26 mouse cellular contexts compared by ENCODE assay signal in genomic region chr17:26840439-26840780, GRCm38 (mm10). TPM values are rescaled to one million over a fixed set of nuclear protein-coding genes. Genes with fewer than 3 reads are reported as not detected.
DNase-seq lines count a peak whose midpoint lies in the region; ATAC-seq and TF ChIP-seq lines count a peak whose summit lies in the region.
"Had no signal": no experiment of that assay in that cellular context is flagged by ENCODE, and none has a peak within 500 bp of the region (broad histone marks: within the 10 kb centered on the region; RNA-seq: fewer than 3 reads in every experiment).

No protein-coding gene starts in this region.

- WGBS in forebrain, embryonic 11.5 days: 2% methylated on average over 9 of the region's 9 CpGs
- WGBS in forebrain, embryonic 14.5 days: 3% methylated on average over 9 of the region's 9 CpGs
- whole genome bisulfite sequencing in lung, embryonic 14.5 days: 16% methylated on average over 9 of the region's 9 CpGs
- 11% methylated on average over 9 of the region's 9 CpGs for WGBS in heart, embryonic 14.5 days
- 26% methylated on average over 9 of the region's 9 CpGs for WGBS in stomach, embryonic 16.5 days
- WGBS in midbrain, embryonic 10.5 days: 2% methylated on average over 9 of the region's 9 CpGs

- H3K4me1 ChIP-seq in forebrain, embryonic 11.5 days (replicated peaks; ENCODE audit: control insufficient read depth, insufficient read depth, low read length): peaks cover 4% of the 10 kb centered on the region; the same call in 1 of the 2 replicates
- no peaks in the 10 kb centered on the region for H3K4me1 ChIP-seq in forebrain, embryonic 14.5 days (ENCODE audit: control insufficient read depth, insufficient read depth, low read length)
- 0 out of 2 replicates have a peak, but pooled peaks cover 3% of the 10 kb centered on the region for H3K4me1 ChIP-seq in lung, embryonic 14.5 days (ENCODE audit: insufficient read depth)
- H3K4me1 ChIP-seq in heart, embryonic 14.5 days (ENCODE audit: control insufficient read depth in 2 of 2, insufficient read depth in 2 of 2, low read length in 2 of 2): peaks cover under 1 to 6% of the 10 kb centered on the region in 2 experiments; a peak in 2 of 4 replicates
- H3K4me1 ChIP-seq in stomach, embryonic 16.5 days (ENCODE audit: control insufficient read depth, insufficient read depth, low read length): peaks cover 4% of the 10 kb centered on the region; the same call in 1 of the 2 replicates
- H3K4me1 ChIP-seq in midbrain, embryonic 10.5 days: peaks cover 22% of the 10 kb centered on the region

- ATAC-seq in forebrain, embryonic 11.5 days (replicated peaks; ENCODE audit: low FRiP score): no peak
- no peak for ATAC-seq in forebrain, embryonic 14.5 days
- ATAC-seq in lung, embryonic 14.5 days (ENCODE audit: insufficient read depth): no peak
- ATAC-seq in heart, embryonic 14.5 days (ENCODE audit: insufficient number of reproducible peaks, insufficient read depth, low FRiP score, low read depth): no peak
- ATAC-seq in stomach, embryonic 16.5 days (ENCODE audit: insufficient read depth, low FRiP score): no peak
- ATAC-seq: forebrain, postnatal 0 days; midbrain, embryonic 15.5 days had no signal

- no peak for TF ChIP-seq CTCF in lung, embryonic 14.5 days (IDR thresholded peaks at IDR 0.05; ENCODE audit: low read depth)

- H3K9me3 ChIP-seq in forebrain, embryonic 11.5 days (ENCODE audit: control insufficient read depth, low read length): no peaks in the 10 kb centered on the region
- H3K9me3 ChIP-seq in forebrain, embryonic 14.5 days (replicated peaks; ENCODE audit: control insufficient read depth, low read length): no peaks in the 10 kb centered on the region
- H3K9me3 ChIP-seq in lung, embryonic 14.5 days (ENCODE audit: low read depth, low read length): no peaks in the 10 kb centered on the region
- H3K9me3 ChIP-seq in heart, embryonic 14.5 days (ENCODE audit: control insufficient read depth, low read length): no peaks in the 10 kb centered on the region
- H3K9me3 ChIP-seq in stomach, embryonic 16.5 days (replicated peaks; ENCODE audit: control insufficient read depth, low read length): no peaks in the 10 kb centered on the region
- H3K9me3 ChIP-seq in midbrain, embryonic 10.5 days (replicated peaks): no peaks in the 10 kb centered on the region
- H3K9me3 ChIP-seq: hindbrain, embryonic 12.5 days; liver, embryonic 15.5 days; midbrain, embryonic 15.5 days; neural tube, embryonic 15.5 days had no signal

- no peak overlapping the region for H3K4me2 ChIP-seq in forebrain, embryonic 11.5 days (ENCODE audit: low read depth, low read length, severe bottlenecking)
- no peak overlapping the region for H3K4me2 ChIP-seq in forebrain, embryonic 14.5 days (ENCODE audit: low read length)
- no peak overlapping the region for H3K4me2 ChIP-seq in lung, embryonic 14.5 days
- H3K4me2 ChIP-seq in heart, embryonic 14.5 days (ENCODE audit: low read length): peak overlapping the region; percentile 84
- no peak overlapping the region for H3K4me2 ChIP-seq in stomach, embryonic 16.5 days (ENCODE audit: low read depth, low read length)
- H3K4me2 ChIP-seq: hindbrain, embryonic 12.5 days; liver, embryonic 15.5 days; neural tube, embryonic 15.5 days had no signal

- H3K9ac ChIP-seq in forebrain, embryonic 11.5 days (ENCODE audit: low read length): no peak overlapping the region
- H3K9ac ChIP-seq in forebrain, embryonic 14.5 days (ENCODE audit: low read length): no peak overlapping the region
- no peak overlapping the region for H3K9ac ChIP-seq in lung, embryonic 14.5 days
- peak overlapping the region; percentile 100 for H3K9ac ChIP-seq in heart, embryonic 14.5 days (ENCODE audit: low read length)
- H3K9ac ChIP-seq in stomach, embryonic 16.5 days (ENCODE audit: low read length): peak overlapping the region; percentile 21
- H3K9ac ChIP-seq: forebrain, postnatal 0 days; hindbrain, embryonic 12.5 days; liver, embryonic 15.5 days; midbrain, embryonic 15.5 days; neural tube, embryonic 15.5 days had no signal

- H3K27ac ChIP-seq in forebrain, embryonic 11.5 days (ENCODE audit: low read depth, low read length): no peak overlapping the region
- no peak overlapping the region for H3K27ac ChIP-seq in forebrain, embryonic 14.5 days (ENCODE audit: low read depth, low read length)
- H3K27ac ChIP-seq in lung, embryonic 14.5 days (ENCODE audit: low read depth): no peak overlapping the region
- peak overlapping the region; percentile 81 to 97 for H3K27ac ChIP-seq in heart, embryonic 14.5 days (replicated peaks in 1 of 2; ENCODE audit: control insufficient read depth in 1 of 2, insufficient read depth in 1 of 2, low read depth in 2 of 2, low read length in 2 of 2)
- H3K27ac ChIP-seq in stomach, embryonic 16.5 days (ENCODE audit: low read length): no peak overlapping the region
- no peak overlapping the region for H3K27ac ChIP-seq in midbrain, embryonic 10.5 days (replicated peaks)
- H3K27ac ChIP-seq: hindbrain, embryonic 12.5 days; layer of hippocampus, adult 2 months; liver, embryonic 15.5 days; midbrain, embryonic 15.5 days; neural tube, embryonic 15.5 days had no signal

- no peak overlapping the region for H3K4me3 ChIP-seq in forebrain, embryonic 11.5 days (ENCODE audit: low read depth, low read length)
- H3K4me3 ChIP-seq in forebrain, embryonic 14.5 days (ENCODE audit: low read depth, low read length): no peak overlapping the region
- H3K4me3 ChIP-seq in lung, embryonic 14.5 days (ENCODE audit: low read depth, low read length): peak overlapping the region; percentile 26; the same call in 1 of the 2 replicates
- peak overlapping the region; percentile 63 to 81 for H3K4me3 ChIP-seq in heart, embryonic 14.5 days (ENCODE audit: control insufficient read depth in 1 of 2, insufficient read depth in 1 of 2, low read depth in 1 of 2, low read length in 2 of 2)
- peak overlapping the region; percentile 28 for H3K4me3 ChIP-seq in stomach, embryonic 16.5 days (replicated peaks; ENCODE audit: low read length)
- H3K4me3 ChIP-seq in midbrain, embryonic 10.5 days: no peak overlapping the region
- H3K4me3 ChIP-seq: layer of hippocampus, adult 2 months; liver, embryonic 15.5 days; neural tube, embryonic 15.5 days had no signal

- H3K36me3 ChIP-seq in forebrain, embryonic 11.5 days (ENCODE audit: control insufficient read depth, insufficient read depth, low read length): no peaks in the 10 kb centered on the region
- H3K36me3 ChIP-seq in forebrain, embryonic 14.5 days (ENCODE audit: control insufficient read depth, insufficient read depth, low read length): no peaks in the 10 kb centered on the region
- no peaks in the 10 kb centered on the region for H3K36me3 ChIP-seq in lung, embryonic 14.5 days (ENCODE audit: insufficient read depth)
- H3K36me3 ChIP-seq in heart, embryonic 14.5 days (ENCODE audit: control insufficient read depth, insufficient read depth, low read length): peaks cover 37% of the 10 kb centered on the region
- no peaks in the 10 kb centered on the region for H3K36me3 ChIP-seq in stomach, embryonic 16.5 days (ENCODE audit: control insufficient read depth, insufficient read depth, low read length)
- H3K36me3 ChIP-seq in midbrain, embryonic 10.5 days: no peaks in the 10 kb centered on the region
- H3K36me3 ChIP-seq: G1E; hindbrain, embryonic 12.5 days; liver, embryonic 15.5 days; midbrain, embryonic 15.5 days; neural tube, embryonic 15.5 days had no signal

- H3K27me3 ChIP-seq in forebrain, embryonic 11.5 days (ENCODE audit: control insufficient read depth, insufficient read depth, low read length): peaks cover 100% of the 10 kb centered on the region
- H3K27me3 ChIP-seq in forebrain, embryonic 14.5 days (replicated peaks; ENCODE audit: control insufficient read depth, insufficient read depth, low read length): peaks cover 100% of the 10 kb centered on the region
- peaks cover 100% of the 10 kb centered on the region for H3K27me3 ChIP-seq in lung, embryonic 14.5 days (ENCODE audit: insufficient read depth, low read length)
- peaks cover 54% of the 10 kb centered on the region for H3K27me3 ChIP-seq in heart, embryonic 14.5 days (ENCODE audit: control insufficient read depth, insufficient read depth, low read length)
- H3K27me3 ChIP-seq in stomach, embryonic 16.5 days (ENCODE audit: control insufficient read depth, insufficient read depth, low read length): peaks cover 88% of the 10 kb centered on the region
- peaks cover 100% of the 10 kb centered on the region for H3K27me3 ChIP-seq in midbrain, embryonic 10.5 days (ENCODE audit: low read depth, poor library complexity, severe bottlenecking)

- DNase-seq in forebrain, embryonic 11.5 days (ENCODE audit: low spot score): peak; percentile 39
- no peak for DNase-seq in forebrain, embryonic 14.5 days (ENCODE audit: low spot score)
- no peak for DNase-seq in lung, embryonic 14.5 days
- no peak for DNase-seq in lung, adult 18-20 months
- no peak for DNase-seq in cerebellum, adult 9-11 months
- DNase-seq in midbrain, embryonic 10.5 days (ENCODE audit: low spot score): no peak
- DNase-seq: adrenal gland, postnatal 14 days; cerebellum, adult 11 months; cerebellum, postnatal 25 days; forebrain, postnatal 0 days; kidney, adult 8-10 months; kidney, postnatal 14 days; layer of hippocampus, postnatal 36 days; lung, postnatal 10 days; right cerebral cortex, postnatal 4 days; thymus, adult 18-20 months; thymus, postnatal 4 days had no signal

RNA-seq across cellular contexts. Expression of gene Nkx2-5, which starts 4.4 kb away (rescaled TPM):
- not detected in 2 replicates for polyA plus RNA-seq in forebrain, embryonic 11.5 days (2014; fragmentation: Nextera tagmentation; extraction: Ambion mirVana)
- not detected in 2 replicates for polyA plus RNA-seq in forebrain, embryonic 14.5 days (2014; fragmentation: Nextera tagmentation; extraction: Ambion mirVana)
- polyA plus RNA-seq in lung, embryonic 14.5 days (2014; fragmentation: Nextera tagmentation; extraction: Ambion mirVana): 0.24 and 1.6 TPM in 2 replicates
- 172 and 177 TPM in 2 replicates for polyA plus RNA-seq in heart, embryonic 14.5 days (2014; fragmentation: Nextera tagmentation; extraction: Ambion mirVana)
- polyA plus RNA-seq in stomach, embryonic 16.5 days (2015; fragmentation: Nextera tagmentation; extraction: Ambion mirVana): 2.3 and 4.6 TPM in 2 replicates
- polyA plus RNA-seq in midbrain, embryonic 10.5 days (2016; fragmentation: Nextera tagmentation; extraction: Ambion mirVana): not detected in 2 replicates
- polyA plus RNA-seq: forebrain, postnatal 0 days; G1E; gonadal fat pad, adult 2 months; hindbrain, embryonic 12.5 days; neural tube, embryonic 15.5 days had no signal

RNA-seq across cellular contexts. Expression of gene Bnip1, which starts 59.5 kb away (rescaled TPM):
- 46.1 and 49.7 TPM in 2 replicates for polyA plus RNA-seq in forebrain, embryonic 11.5 days (2014; fragmentation: Nextera tagmentation; extraction: Ambion mirVana)
- polyA plus RNA-seq in forebrain, embryonic 14.5 days (2014; fragmentation: Nextera tagmentation; extraction: Ambion mirVana): 44.0 and 48.2 TPM in 2 replicates
- 49.7 and 51.3 TPM in 2 replicates for polyA plus RNA-seq in lung, embryonic 14.5 days (2014; fragmentation: Nextera tagmentation; extraction: Ambion mirVana)
- polyA plus RNA-seq in heart, embryonic 14.5 days (2014; fragmentation: Nextera tagmentation; extraction: Ambion mirVana): 52.9 and 54.9 TPM in 2 replicates
- polyA plus RNA-seq in stomach, embryonic 16.5 days (2015; fragmentation: Nextera tagmentation; extraction: Ambion mirVana): 44.9 and 51.9 TPM in 2 replicates
- polyA plus RNA-seq in midbrain, embryonic 10.5 days (2016; fragmentation: Nextera tagmentation; extraction: Ambion mirVana): 46.4 and 48.9 TPM in 2 replicates

Comparison
In these comparisons a context has a peak if more than half of its experiments do, and no peak if none do; other contexts are left out.
1. H3K27ac ChIP-seq: peak in heart, embryonic 14.5 days (2 of 2); none in forebrain, embryonic 11.5 days (single experiment), forebrain, embryonic 14.5 days (single experiment), lung, embryonic 14.5 days (single experiment), stomach, embryonic 16.5 days (single experiment) and midbrain, embryonic 10.5 days (single experiment).
2. H3K4me3 ChIP-seq: peak in lung, embryonic 14.5 days (single experiment), heart, embryonic 14.5 days (2 of 2) and stomach, embryonic 16.5 days (single experiment); none in forebrain, embryonic 11.5 days (single experiment), forebrain, embryonic 14.5 days (single experiment) and midbrain, embryonic 10.5 days (single experiment).
3. H3K9ac ChIP-seq: peak in heart, embryonic 14.5 days (single experiment) and stomach, embryonic 16.5 days (single experiment); none in forebrain, embryonic 11.5 days (single experiment), forebrain, embryonic 14.5 days (single experiment) and lung, embryonic 14.5 days (single experiment).
4. RNA of gene Nkx2-5, which starts 4.4 kb away (polyA plus RNA-seq): 172 to 177 TPM in heart, embryonic 14.5 days; 2.3 to 4.6 TPM in stomach, embryonic 16.5 days, 0.24 to 1.6 TPM in lung, embryonic 14.5 days, not detected in forebrain, embryonic 11.5 days, not detected in forebrain, embryonic 14.5 days and not detected in midbrain, embryonic 10.5 days; every median in the first group is over 10 times any median in the second.